Comparison of ENCODE assay signal across 21 mouse cellular contexts in genomic region chr8:13206290-13206689, GRCm38 (mm10). TPM values are rescaled to one million over a fixed set of nuclear protein-coding genes. Genes with fewer than 3 reads are reported as not detected.
DNase-seq lines count a peak whose midpoint lies in the region; ATAC-seq lines count a peak whose summit lies in the region.
"Had no signal": no experiment of that assay in that cellular context is flagged by ENCODE, and none has a peak within 500 bp of the region (broad histone marks: within the 10 kb centered on the region; RNA-seq: fewer than 3 reads in every experiment).

No protein-coding gene starts in this region.

- peak; percentile 53 for DNase-seq in urinary bladder, postnatal 14 days (ENCODE audit: low spot score)
- no peak for DNase-seq in urinary bladder, adult 2 months (ENCODE audit: low spot score)
- DNase-seq in adrenal gland, postnatal 36 days: no peak
- no peak for DNase-seq in ovary, adult 18-20 months (ENCODE audit: low spot score)
- DNase-seq in embryo, embryonic 10 days (ENCODE audit: low spot score): no peak
- DNase-seq: cerebellum, postnatal 14 days; kidney, adult 9 months; kidney, postnatal 36 days; right cerebral cortex, postnatal 25 days; thymus, adult 18-20 months had no signal

- H3K4me3 ChIP-seq in erythroblast, embryonic 14.5 days (replicated peaks): peak overlapping the region; percentile 14
- H3K4me3 ChIP-seq in liver, embryonic 15.5 days (replicated peaks): no peak overlapping the region
- H3K4me3 ChIP-seq: neural tube, embryonic 13.5 days had no signal

- H3K9me3 ChIP-seq in erythroblast, embryonic 14.5 days (ENCODE audit: control insufficient read depth, low read length): peaks cover 5% of the 10 kb centered on the region
- no peaks in the 10 kb centered on the region for H3K9me3 ChIP-seq in liver, embryonic 15.5 days (replicated peaks)
- H3K9me3 ChIP-seq: neural tube, embryonic 13.5 days had no signal

- peak overlapping the region; percentile 13; the same call in 1 of the 2 replicates for H3K9ac ChIP-seq in liver, embryonic 15.5 days
- H3K9ac ChIP-seq: neural tube, embryonic 13.5 days had no signal

- WGBS in liver, embryonic 15.5 days (ENCODE audit: insufficient replicate concordance): 38% methylated on average over 5 of the region's 5 CpGs

- no peak for ATAC-seq in erythroblast, adult 5-6 weeks (replicated peaks; ENCODE audit: low FRiP score, poor library complexity, severe bottlenecking)
- ATAC-seq in liver, embryonic 15.5 days (ENCODE audit: insufficient read depth): no peak
- ATAC-seq: forebrain, embryonic 14.5 days; hindbrain, postnatal 0 days; lung, postnatal 0 days; Patski had no signal

- peaks cover 48% of the 10 kb centered on the region for H3K36me3 ChIP-seq in erythroblast, embryonic 14.5 days (ENCODE audit: control insufficient read depth)
- H3K36me3 ChIP-seq in liver, embryonic 15.5 days (replicated peaks): 0 out of 2 replicates have a peak, but pooled peaks cover 8% of the 10 kb centered on the region
- H3K36me3 ChIP-seq: neural tube, embryonic 13.5 days had no signal

- H3K4me2 ChIP-seq in liver, embryonic 15.5 days: peak overlapping the region; percentile 25
- H3K4me2 ChIP-seq: midbrain, embryonic 11.5 days; neural tube, embryonic 13.5 days had no signal

- peaks cover 91% of the 10 kb centered on the region for H3K4me1 ChIP-seq in erythroblast, embryonic 14.5 days (ENCODE audit: control insufficient read depth)
- peaks cover 86% of the 10 kb centered on the region for H3K4me1 ChIP-seq in liver, embryonic 15.5 days (replicated peaks)
- H3K4me1 ChIP-seq: neural tube, embryonic 13.5 days had no signal

- H3K27me3 ChIP-seq in erythroblast, embryonic 14.5 days (ENCODE audit: control insufficient read depth): no peaks in the 10 kb centered on the region
- no peaks in the 10 kb centered on the region for H3K27me3 ChIP-seq in liver, embryonic 15.5 days
- H3K27me3 ChIP-seq: Patski had no signal

- peak overlapping the region; percentile 85 for H3K27ac ChIP-seq in liver, embryonic 15.5 days (replicated peaks)
- H3K27ac ChIP-seq: hindbrain, postnatal 0 days; neural tube, embryonic 13.5 days had no signal

RNA-seq across cellular contexts. Expression of gene Grtp1, which starts 5.9 kb away (rescaled TPM):
- 1.5 and 2.9 TPM in 2 replicates for polyA plus RNA-seq in erythroblast, embryonic 14.5 days (2012)
- total RNA-seq in erythroblast, adult 5-6 weeks (2015; ENCODE audit: low replicate concordance): 5.0 and 6.3 TPM in 2 replicates
- total RNA-seq in erythroblast, adult 5-6 weeks (2017; ENCODE audit: low replicate concordance): 1.6 and 4.3 TPM in 2 replicates
- polyA plus RNA-seq in urinary bladder, adult 2 months (2012; rRNA removed): 14.2 and 14.9 TPM in 2 replicates
- polyA plus RNA-seq in liver, embryonic 15.5 days (2015; fragmentation: Nextera tagmentation; extraction: Ambion mirVana): 8.2 and 8.7 TPM in 2 replicates
- total RNA-seq in adrenal gland, postnatal 36 days (2021): 10 to 100 TPM; 11.7 to 13.6 TPM

RNA-seq across cellular contexts. Expression of gene Lamp1, which starts 47.3 kb away (rescaled TPM):
- polyA plus RNA-seq in erythroblast, embryonic 14.5 days (2012): 11.0 and 19.7 TPM in 2 replicates
- total RNA-seq in erythroblast, adult 5-6 weeks (2015; ENCODE audit: low replicate concordance): 101 and 131 TPM in 2 replicates
- 103 and 130 TPM in 2 replicates for total RNA-seq in erythroblast, adult 5-6 weeks (2017; ENCODE audit: low replicate concordance)
- polyA plus RNA-seq in urinary bladder, adult 2 months (2012; rRNA removed): 555 and 563 TPM in 2 replicates
- polyA plus RNA-seq in liver, embryonic 15.5 days (2015; fragmentation: Nextera tagmentation; extraction: Ambion mirVana): 200 and 205 TPM in 2 replicates
- total RNA-seq in adrenal gland, postnatal 36 days (2021): 100 to 1,000 TPM; 442 to 454 TPM

RNA-seq across cellular contexts. Expression of gene Adprhl1, which starts 47.7 kb away (rescaled TPM):
- not detected in 2 replicates for polyA plus RNA-seq in erythroblast, embryonic 14.5 days (2012)
- total RNA-seq in erythroblast, adult 5-6 weeks (2015; ENCODE audit: low replicate concordance): not detected in 2 replicates
- 0.43 TPM in 1 of 2 replicates, not detected in the other for total RNA-seq in erythroblast, adult 5-6 weeks (2017; ENCODE audit: low replicate concordance)
- polyA plus RNA-seq in urinary bladder, adult 2 months (2012; rRNA removed): 0.36 and 0.81 TPM in 2 replicates
- 0.85 and 1.1 TPM in 2 replicates for polyA plus RNA-seq in liver, embryonic 15.5 days (2015; fragmentation: Nextera tagmentation; extraction: Ambion mirVana)
- total RNA-seq in adrenal gland, postnatal 36 days (2021): 1 to 10 TPM; 2.0 to 2.8 TPM
- total RNA-seq: hematopoietic stem cell, adult 5-6 weeks; hindbrain, postnatal 0 days; monocyte, adult 5-6 weeks had no signal
- polyA plus RNA-seq: forebrain, embryonic 14.5 days; midbrain, embryonic 11.5 days had no signal
